Mouse (Mus musculus) hindbrain, embryonic 11.5 days (tissue): ENCODE data around the gene Trmt1l. TPM values are rescaled to one million over a fixed set of nuclear protein-coding genes. Genes with fewer than 3 reads are reported as not detected.

Experiments used
- ATAC-seq: fragments of 200-750 bp; cut with Nextera tagmentation; 2 replicates; pipeline ENCODE4 v1.8.0; 2017; ENCODE audit warnings: mild to moderate bottlenecking, moderate TSS enrichment, moderate library complexity; ENCODE audit not compliant: low FRiP score
- DNase-seq: peaks from one replicate; pipeline ENCODE4 v3.0.0-alpha.2; 2015; ENCODE audit warnings: low spot score
- H3K27ac ChIP-seq: fragments of 300-500 bp; sonication (generic); 2 replicates; pipeline ENCODE4 v1.5.1; 2014; ENCODE audit warnings: mild to moderate bottlenecking, low read depth, low read length
- H3K27me3 ChIP-seq: fragments of 300-500 bp; sonication (generic); 2 replicates; pipeline ENCODE4 v1.6.1; 2014; ENCODE audit warnings: mild to moderate bottlenecking, low read length, moderate library complexity, mixed read lengths; ENCODE audit not compliant: control insufficient read depth, insufficient read depth
- H3K36me3 ChIP-seq: fragments of 300-500 bp; sonication (generic); 2 replicates; pipeline ENCODE4 v1.6.1; 2014; ENCODE audit warnings: mild to moderate bottlenecking, low read length, moderate library complexity, mixed read lengths; ENCODE audit not compliant: control insufficient read depth, insufficient read depth
- H3K4me1 ChIP-seq: fragments of 300-500 bp; sonication (generic); replicated peaks from 2 replicates; pipeline ENCODE4 v1.6.1; 2014; ENCODE audit warnings: low read length, mixed read lengths; ENCODE audit not compliant: control insufficient read depth, insufficient read depth
- H3K4me2 ChIP-seq: fragments of 300-500 bp; sonication (generic); replicated peaks from 2 replicates; pipeline ENCODE4 v1.6.1; 2014; ENCODE audit warnings: mild to moderate bottlenecking, low read depth, low read length
- H3K4me3 ChIP-seq: fragments of 300-500 bp; sonication (generic); 2 replicates; pipeline ENCODE4 v1.5.1; 2014; ENCODE audit warnings: low read depth, low read length
- H3K9ac ChIP-seq: fragments of 300-500 bp; sonication (generic); 2 replicates; pipeline ENCODE4 v1.6.1; 2014; ENCODE audit warnings: low read depth, low read length
- H3K9me3 ChIP-seq: fragments of 300-500 bp; sonication (generic); 2 replicates; pipeline ENCODE4 v1.6.1; 2016; ENCODE audit warnings: low read length; ENCODE audit not compliant: control insufficient read depth
- WGBS: fragments of 180-500 bp; shearing (Covaris S2); extraction: QIAGEN DNeasy Blood & Tissue Kit; methylation state at CpG from one replicate; pipeline ENCODE4 v1.1.7; 2014; 5-methylcytosine and 5-hydroxymethylcytosine counted together
- polyA plus RNA-seq: library from polyadenylated mRNA; unstranded; fragments of >200 nt; fragmentation: Nextera tagmentation; extraction: Ambion mirVana; gene quantifications from 2 replicates; pipeline ENCODE4 v1.2.1, GENCODE M21; 2014

The Trmt1l gene
- polyA plus RNA-seq, 1 experiment from 2014 or later = 63.8 TPM

DNA sequence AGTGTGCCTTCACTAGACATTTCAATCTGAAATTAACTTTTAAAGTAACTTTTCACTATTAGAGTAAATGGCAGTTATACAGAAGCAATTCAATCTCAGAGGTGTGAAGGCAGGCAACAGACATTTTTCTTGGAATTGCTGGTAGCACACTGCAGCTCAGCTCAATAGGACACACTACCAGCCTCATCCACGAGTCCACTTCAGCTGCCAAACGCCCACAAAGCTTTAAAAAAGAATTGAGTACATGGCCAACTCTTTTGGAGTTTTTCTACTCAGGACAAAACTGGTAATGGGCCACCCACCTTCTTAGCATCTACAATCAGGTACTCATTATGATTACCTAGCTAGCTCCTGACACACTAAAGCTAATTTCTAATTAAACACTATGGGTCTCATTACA lies 69.6 kb downstream of the Trmt1l start:
- no peak for DNase-seq

DNA sequence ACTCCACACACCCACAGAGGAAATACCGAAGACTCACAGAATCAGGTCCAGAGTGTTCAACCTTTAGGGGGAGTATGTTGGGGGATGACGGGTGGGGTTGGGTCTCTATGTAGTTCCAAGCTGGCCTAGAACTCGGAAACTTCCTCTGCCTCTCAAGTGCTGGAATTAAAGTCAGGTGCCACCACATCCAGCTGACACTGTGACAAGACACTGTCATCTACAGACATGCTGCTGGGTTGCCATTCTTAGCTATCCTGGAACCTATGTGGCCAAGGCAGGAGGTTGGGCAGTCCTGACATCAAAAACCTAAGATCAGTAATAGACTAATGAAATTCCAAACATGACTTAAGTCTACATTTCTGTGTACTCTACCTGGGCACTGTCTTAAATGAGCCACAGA lies 70.0 kb downstream of the Trmt1l start:
- no peak for ATAC-seq
- Histone ChIP-seq H3K4me2 (no peak overlapping the region), H3K27ac (no peak overlapping the region), H3K36me3 (no peaks in the 10 kb centered on the region), H3K27me3 (no peaks in the 10 kb centered on the region), H3K9me3 (no peaks in the 10 kb centered on the region), H3K4me1 (no peaks in the 10 kb centered on the region), H3K4me3 (no peak overlapping the region), H3K9ac (no peak overlapping the region)
- DNase-seq = no peak
- 91% methylated on average over 3 of the region's 3 CpGs for WGBS

More for the DNA sequence above, 69.6 kb downstream of the Trmt1l start:
- H3K9ac ChIP-seq = no peak overlapping the region
- no peak overlapping the region for H3K27ac ChIP-seq
- H3K36me3 ChIP-seq = no peaks in the 10 kb centered on the region
- no peak for ATAC-seq
- no peaks in the 10 kb centered on the region for H3K9me3 ChIP-seq
- no peak overlapping the region for H3K4me3 ChIP-seq
- H3K4me2 ChIP-seq = no peak overlapping the region
- H3K4me1 ChIP-seq = no peaks in the 10 kb centered on the region
- WGBS = 84% methylated on average over 2 of the region's 2 CpGs
- H3K27me3 ChIP-seq = no peaks in the 10 kb centered on the region

DNA sequence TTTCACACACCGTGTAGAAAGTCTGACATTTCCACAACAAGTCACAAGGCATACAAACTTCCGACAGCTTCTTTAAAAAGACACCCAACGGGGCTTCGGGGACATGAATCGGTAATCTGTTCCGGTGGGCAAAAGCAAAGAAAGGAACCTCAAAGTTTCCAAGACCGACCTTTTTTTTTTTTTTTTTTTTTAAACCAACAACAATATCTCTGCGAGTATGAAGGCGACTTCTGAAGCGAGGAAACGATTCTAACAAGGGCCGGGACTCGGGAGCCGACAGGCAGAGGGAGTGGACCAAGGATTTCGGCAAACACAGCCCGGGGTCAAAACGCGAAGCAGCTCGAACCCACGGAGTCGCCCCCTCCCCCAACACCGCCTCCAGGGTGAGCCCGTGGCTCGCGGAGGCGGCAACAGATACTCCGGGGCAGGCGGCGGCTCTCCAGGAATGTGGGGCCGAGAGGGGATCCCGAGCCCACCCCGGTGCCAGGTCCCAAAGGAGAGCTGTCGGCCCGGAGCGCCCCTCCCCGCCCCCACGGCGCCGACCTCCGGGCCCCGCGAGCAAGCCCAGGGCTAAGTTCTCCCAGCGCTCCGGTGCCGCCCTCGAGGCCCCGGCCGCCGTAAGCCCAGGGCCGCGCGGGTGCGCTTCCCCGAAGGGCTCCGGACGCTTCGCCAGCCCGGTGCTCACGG lies 71.6 kb downstream of the Trmt1l start:
- Histone ChIP-seq H3K9ac (peak overlapping the region; percentile 97), H3K4me2 (peak overlapping the region; percentile 28), H3K9me3 (no peaks in the 10 kb centered on the region), H3K27me3 (no peaks in the 10 kb centered on the region), H3K27ac (peak overlapping the region; percentile 96), H3K4me1 (no peaks in the 10 kb centered on the region), H3K4me3 (peak overlapping the region; percentile 97), H3K36me3 (no peaks in the 10 kb centered on the region)
- peak; percentile 82 for DNase-seq
- WGBS = under 1% methylated on average over 48 of the region's 59 CpGs
- ATAC-seq = peak; percentile 73

DNA sequence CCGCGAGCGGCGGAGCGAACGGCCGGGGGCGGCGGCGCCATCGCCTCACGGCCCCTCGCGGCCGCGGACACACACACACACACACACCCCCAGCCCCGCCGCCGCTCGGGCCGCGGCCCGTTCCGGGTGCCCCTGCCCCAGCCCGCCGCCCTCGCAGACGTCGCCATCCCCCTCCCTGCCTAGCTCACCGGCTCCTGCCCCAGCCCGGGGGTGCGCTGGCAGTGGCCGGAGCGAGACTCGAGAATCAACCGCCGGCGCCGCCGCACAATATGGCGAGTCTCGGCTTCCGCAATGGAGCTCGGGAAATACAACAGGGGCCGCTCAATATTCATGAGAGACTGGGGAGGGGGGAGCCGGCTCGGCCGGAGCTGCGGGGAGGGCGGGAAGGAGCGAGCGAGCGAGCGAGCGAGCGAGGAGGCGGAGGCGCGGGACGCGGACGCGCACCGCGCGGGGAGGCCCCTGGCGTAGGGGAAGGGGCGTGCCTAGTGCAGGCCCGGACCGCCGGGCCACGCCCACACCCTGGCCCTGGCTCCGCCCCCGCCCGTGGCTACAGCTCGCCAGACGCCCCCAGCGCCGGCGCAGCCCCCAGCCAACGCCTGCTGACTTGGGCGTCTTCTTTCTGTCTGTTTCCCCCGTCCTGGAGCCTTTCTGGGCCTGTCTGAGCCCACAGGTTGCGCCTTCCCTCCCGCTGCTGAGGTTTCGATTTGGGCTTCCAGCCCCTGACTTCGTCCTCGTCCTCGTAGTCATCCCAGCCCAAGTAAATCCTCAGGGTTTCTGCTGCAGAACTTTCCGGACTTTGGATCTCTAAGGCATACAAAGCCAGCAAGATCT lies 72.4 kb downstream of the Trmt1l start, which contains the start of gene Rnf2:
Gene Rnf2 (minus strand): TSS at position 425 of the 831 bp plus-strand sequence.
- H3K9ac ChIP-seq = peak within 1 kb of the TSS; percentile 97
- peak within 1 kb of the TSS; percentile 96 for H3K27ac ChIP-seq
- H3K36me3 ChIP-seq = no peaks in the 10 kb centered on the region
- under 1% methylated on average over 52 of the region's 90 CpGs for WGBS
- peak within 1 kb of the TSS; percentile 97 for H3K4me3 ChIP-seq
- H3K27me3 ChIP-seq = no peaks in the 10 kb centered on the region
- no peaks in the 10 kb centered on the region for H3K9me3 ChIP-seq
- no peaks in the 10 kb centered on the region for H3K4me1 ChIP-seq
- ATAC-seq (peak; percentile 97), DNase-seq (peak; percentile 97)
- H3K4me2 ChIP-seq = peak within 1 kb of the TSS; percentile 48

Other genes starting within 250 kb of the Trmt1l start
- gene Gm47985, start 246.0 kb upstream of the Trmt1l start, polyA plus RNA-seq = 0.25 and 0.91 TPM in 2 replicates
- gene Gm8947, start 236.2 kb upstream of the Trmt1l start, polyA plus RNA-seq = 0.27 TPM in 1 of 2 replicates, not detected in the other
- 0.20 TPM in 1 of 2 replicates, not detected in the other for gene Gm47995, start 230.1 kb upstream of the Trmt1l start, polyA plus RNA-seq
- 0.57 TPM in 1 of 2 replicates, not detected in the other for gene 3110040M04Rik, start 224.4 kb upstream of the Trmt1l start, polyA plus RNA-seq
- 0.42 and 0.45 TPM in 2 replicates for gene Gm47996, start 218.4 kb upstream of the Trmt1l start, polyA plus RNA-seq
- gene Ivns1abp, start 84.1 kb upstream of the Trmt1l start, polyA plus RNA-seq = 340 and 415 TPM in 2 replicates
- gene Swt1, start 87 bp upstream of the Trmt1l start, polyA plus RNA-seq = 23.7 and 27.6 TPM in 2 replicates
- 149 and 160 TPM in 2 replicates for gene Rnf2, start 72.4 kb downstream of the Trmt1l start, polyA plus RNA-seq
- gene Fam129a, start 142.6 kb downstream of the Trmt1l start, polyA plus RNA-seq = 0.60 and 0.93 TPM in 2 replicates